Mouse (Mus musculus) spleen, postnatal 36 days (tissue): ENCODE measurements at regions not wholly inside any gene's neighbourhood (a gene's known extent, or its start where the extent isn't known, plus 50 kb on each side); places are given as distances from the start of the nearest gene placed in this dataset.
"Not testable (repeated sequence)": the region's sequence is repeated elsewhere in the genome, so short reads cannot be mapped to it uniquely, and the experiment has no call there.

Experiments used
- DNase-seq, 2 experiments: peaks; one replicate each; pipeline ENCODE4 v3.0.0; 2022; ENCODE audit warnings: low spot score in 2 of 2, mixed read lengths in 1 of 2

GRCm38 (mm10) chr13:12726831-12727230 is 73.0 kb downstream of the Prl2c3 start:
- DNase-seq = peak in 1 of 2 experiments; percentile 34

- DNase-seq = peak; percentile 89 to 95
Measured at GRCm38 (mm10) chr13:12717972-12718546, 81.8 kb downstream of the Prl2c3 start.

- DNase-seq = peak; percentile 44 to 45
Measured at GRCm38 (mm10) chr13:12711471-12712273, 88.2 kb downstream of the Prl2c3 start.

GRCm38 (mm10) chr13:12702804-12703612 is 96.9 kb downstream of the Prl2c3 start:
- DNase-seq = not testable (repeated sequence)

GRCm38 (mm10) chr13:12702111-12702803 is 97.6 kb downstream of the Prl2c3 start:
- DNase-seq = not testable (repeated sequence)

GRCm38 (mm10) chr13:12693593-12694118 is 106.2 kb downstream of the Prl2c3 start:
- not testable (repeated sequence) for DNase-seq

- DNase-seq = not testable (repeated sequence)
Measured at GRCm38 (mm10) chr13:12688778-12689177, 111.1 kb downstream of the Prl2c3 start.

- not testable (repeated sequence) for DNase-seq
Measured at GRCm38 (mm10) chr13:12688149-12688548, 111.7 kb downstream of the Prl2c3 start.

GRCm38 (mm10) chr13:12680954-12681571 is 115.4 kb downstream of the Ero1lb start:
- not testable (repeated sequence) for DNase-seq

- DNase-seq = peak; percentile 25 to 46
Measured at GRCm38 (mm10) chr13:12680283-12680953, 114.7 kb downstream of the Ero1lb start.

- DNase-seq = no peak
Measured at GRCm38 (mm10) chr13:12677372-12677771, 111.7 kb downstream of the Ero1lb start.

GRCm38 (mm10) chr13:12671011-12671410 is 105.3 kb downstream of the Ero1lb start:
- DNase-seq = not testable (repeated sequence)

- DNase-seq = not testable (repeated sequence)
Measured at GRCm38 (mm10) chr13:12668742-12669141, 103.1 kb downstream of the Ero1lb start.

- not testable (repeated sequence) for DNase-seq
Measured at GRCm38 (mm10) chr13:12667727-12668665, 102.3 kb downstream of the Ero1lb start.

- DNase-seq = not testable (repeated sequence)
Measured at GRCm38 (mm10) chr13:12666050-12666449, 100.4 kb downstream of the Ero1lb start.
